Comparison of ENCODE assay signal across 13 mouse cellular contexts in genomic region chr8:10525686-10526085, GRCm38 (mm10).
"Had no signal": no experiment of that assay in that cellular context is flagged by ENCODE, and none has a peak within 500 bp of the region (broad histone marks: within the 10 kb centered on the region; RNA-seq: fewer than 3 reads in every experiment).

No protein-coding gene starts in this region.

- H3K9me3 ChIP-seq: limb, embryonic 10.5 days; liver, embryonic 15.5 days; midbrain, embryonic 15.5 days; neural tube, embryonic 13.5 days; stomach, embryonic 15.5 days had no signal

- H3K9ac ChIP-seq: liver, embryonic 15.5 days; midbrain, embryonic 15.5 days; neural tube, embryonic 13.5 days; stomach, embryonic 15.5 days had no signal

- H3K27me3 ChIP-seq: liver, embryonic 15.5 days; midbrain, embryonic 15.5 days; neural tube, embryonic 13.5 days; stomach, embryonic 15.5 days had no signal

- H3K36me3 ChIP-seq: limb, embryonic 10.5 days; liver, embryonic 15.5 days; midbrain, embryonic 15.5 days; stomach, embryonic 15.5 days had no signal

- H3K4me1 ChIP-seq: liver, embryonic 15.5 days; midbrain, embryonic 15.5 days; stomach, embryonic 15.5 days had no signal

- ATAC-seq: lung, postnatal 0 days; midbrain, embryonic 15.5 days had no signal

- DNase-seq: kidney, postnatal 25 days; lung, adult 2 months; lung, postnatal 36 days; right cerebral cortex, postnatal 14 days; thymus, adult 2 months; thymus, postnatal 25 days had no signal

- H3K4me2 ChIP-seq: liver, embryonic 11.5 days; liver, embryonic 15.5 days; midbrain, embryonic 15.5 days; neural tube, embryonic 13.5 days; stomach, embryonic 15.5 days had no signal

- H3K27ac ChIP-seq: limb, embryonic 10.5 days; liver, embryonic 15.5 days; midbrain, embryonic 15.5 days; neural tube, embryonic 13.5 days; stomach, embryonic 15.5 days had no signal

- H3K4me3 ChIP-seq: limb, embryonic 10.5 days; liver, embryonic 15.5 days; midbrain, embryonic 15.5 days; neural tube, embryonic 13.5 days; stomach, embryonic 15.5 days had no signal
